Mouse (Mus musculus): ENCODE measurements at regions not wholly inside any gene's neighbourhood (a gene's known extent, or its start where the extent isn't known, plus 50 kb on each side); places are given as distances from the start of the nearest gene placed in this dataset.

- H3K4me1 ChIP-seq (replicated peaks; ENCODE audit: low read depth, low read length) = no peaks in the 10 kb centered on the region; the same call in 1 of the 2 replicates
- no peak overlapping the region for H3K4me3 ChIP-seq (replicated peaks; ENCODE audit: low read length)
- H3K27me3 ChIP-seq (ENCODE audit: insufficient read depth, low read length) = no peaks in the 10 kb centered on the region
- TF ChIP-seq NANOG (IDR thresholded peaks at IDR 0.05; ENCODE audit: borderline replicate concordance, low read length) (no peak), POU5F1 (IDR thresholded peaks at IDR 0.05; ENCODE audit: borderline replicate concordance, low read length) (no peak), CTCF (conservative IDR thresholded peaks at IDR 0.05; ENCODE audit: low read length) (no peak)
- H3K36me3 ChIP-seq (ENCODE audit: insufficient read depth, low read length) = no peaks in the 10 kb centered on the region
- no peaks in the 10 kb centered on the region for H3K9me3 ChIP-seq (ENCODE audit: low read length)
Observed at GRCm38 (mm10) chr14:25345995-25346394, 113.0 kb upstream of the Zmiz1 start.

- Histone ChIP-seq H3K9me3 (ENCODE audit: low read length) (no peaks in the 10 kb centered on the region), H3K4me1 (replicated peaks; ENCODE audit: low read depth, low read length) (no peaks in the 10 kb centered on the region; the same call in 1 of the 2 replicates)
- TF ChIP-seq POU5F1 (IDR thresholded peaks at IDR 0.05; ENCODE audit: borderline replicate concordance, low read length) (no peak), CTCF (conservative IDR thresholded peaks at IDR 0.05; ENCODE audit: low read length) (no peak), NANOG (IDR thresholded peaks at IDR 0.05; ENCODE audit: borderline replicate concordance, low read length) (no peak)
Observed at GRCm38 (mm10) chr14:25346813-25347610, 112.0 kb upstream of the Zmiz1 start.

DNA sequence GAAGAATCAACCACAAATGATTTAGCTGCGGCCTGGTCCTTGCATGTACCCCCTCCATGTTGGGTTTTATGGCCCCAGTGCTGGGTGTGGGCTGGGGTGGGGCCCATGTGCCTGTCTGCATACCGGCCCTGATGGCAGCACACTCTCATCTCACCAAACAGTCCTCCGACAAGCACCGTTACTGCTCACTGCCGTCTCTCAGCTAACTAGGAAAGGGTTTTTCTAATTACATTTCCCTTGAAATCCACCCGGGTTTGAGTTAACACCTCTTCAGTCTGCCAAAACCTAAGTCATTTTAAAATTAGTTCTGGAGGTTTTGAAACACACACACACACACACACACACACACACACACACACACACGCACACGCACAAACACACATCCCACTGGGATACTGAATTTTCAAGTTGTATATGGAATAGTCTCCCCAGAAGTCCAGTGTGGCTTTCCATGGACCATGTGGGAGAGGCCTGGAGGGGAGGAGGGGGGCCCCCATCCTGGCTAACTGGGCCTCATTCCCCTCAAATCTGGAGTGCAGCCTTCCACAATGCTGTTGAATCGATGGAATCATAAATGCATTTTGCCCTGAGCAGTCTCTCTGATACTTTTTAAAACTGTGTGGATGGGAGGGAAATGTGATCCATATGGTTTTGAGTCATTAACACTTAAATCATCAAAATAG, 108.6 kb upstream of the Zmiz1 start:
- TF ChIP-seq CTCF (conservative IDR thresholded peaks at IDR 0.05; ENCODE audit: low read length) (no peak), POU5F1 (IDR thresholded peaks at IDR 0.05; ENCODE audit: borderline replicate concordance, low read length) (no peak), NANOG (IDR thresholded peaks at IDR 0.05; ENCODE audit: borderline replicate concordance, low read length) (no peak)
- Histone ChIP-seq H3K4me3 (replicated peaks; ENCODE audit: low read length) (no peak overlapping the region), H3K9me3 (ENCODE audit: low read length) (no peaks in the 10 kb centered on the region), H3K27me3 (ENCODE audit: insufficient read depth, low read length) (peaks cover 29% of the 10 kb centered on the region), H3K4me1 (replicated peaks; ENCODE audit: low read depth, low read length) (no peaks in the 10 kb centered on the region), H3K36me3 (ENCODE audit: insufficient read depth, low read length) (no peaks in the 10 kb centered on the region)

More at GRCm38 (mm10) chr14:25346813-25347610, 112.0 kb upstream of the Zmiz1 start:
- Histone ChIP-seq H3K4me3 (replicated peaks; ENCODE audit: low read length) (no peak overlapping the region), H3K27me3 (ENCODE audit: insufficient read depth, low read length) (no peaks in the 10 kb centered on the region; the same call in 1 of the 2 replicates), H3K36me3 (ENCODE audit: insufficient read depth, low read length) (no peaks in the 10 kb centered on the region)

- TF ChIP-seq NANOG (IDR thresholded peaks at IDR 0.05; ENCODE audit: borderline replicate concordance, low read length) (no peak), POU5F1 (IDR thresholded peaks at IDR 0.05; ENCODE audit: borderline replicate concordance, low read length) (no peak), CTCF (conservative IDR thresholded peaks at IDR 0.05; ENCODE audit: low read length) (no peak)
- Histone ChIP-seq H3K36me3 (ENCODE audit: insufficient read depth, low read length) (no peaks in the 10 kb centered on the region), H3K4me3 (replicated peaks; ENCODE audit: low read length) (no peak overlapping the region), H3K27me3 (ENCODE audit: insufficient read depth, low read length) (peaks cover 37% of the 10 kb centered on the region), H3K9me3 (ENCODE audit: low read length) (peaks cover 15% of the 10 kb centered on the region), H3K4me1 (replicated peaks; ENCODE audit: low read depth, low read length) (no peaks in the 10 kb centered on the region)
Observed at GRCm38 (mm10) chr14:25353804-25354203, 105.2 kb upstream of the Zmiz1 start.

- TF ChIP-seq CTCF (conservative IDR thresholded peaks at IDR 0.05; ENCODE audit: low read length) (no peak), POU5F1 (IDR thresholded peaks at IDR 0.05; ENCODE audit: borderline replicate concordance, low read length) (no peak), NANOG (IDR thresholded peaks at IDR 0.05; ENCODE audit: borderline replicate concordance, low read length) (no peak)
- H3K4me3 ChIP-seq (replicated peaks; ENCODE audit: low read length) = no peak overlapping the region
- peaks cover 19% of the 10 kb centered on the region for H3K9me3 ChIP-seq (ENCODE audit: low read length)
- peaks cover 37% of the 10 kb centered on the region for H3K27me3 ChIP-seq (ENCODE audit: insufficient read depth, low read length)
- no peaks in the 10 kb centered on the region for H3K36me3 ChIP-seq (ENCODE audit: insufficient read depth, low read length)
- no peaks in the 10 kb centered on the region for H3K4me1 ChIP-seq (replicated peaks; ENCODE audit: low read depth, low read length)
Observed at GRCm38 (mm10) chr14:25354288-25354850, 104.6 kb upstream of the Zmiz1 start.

DNA sequence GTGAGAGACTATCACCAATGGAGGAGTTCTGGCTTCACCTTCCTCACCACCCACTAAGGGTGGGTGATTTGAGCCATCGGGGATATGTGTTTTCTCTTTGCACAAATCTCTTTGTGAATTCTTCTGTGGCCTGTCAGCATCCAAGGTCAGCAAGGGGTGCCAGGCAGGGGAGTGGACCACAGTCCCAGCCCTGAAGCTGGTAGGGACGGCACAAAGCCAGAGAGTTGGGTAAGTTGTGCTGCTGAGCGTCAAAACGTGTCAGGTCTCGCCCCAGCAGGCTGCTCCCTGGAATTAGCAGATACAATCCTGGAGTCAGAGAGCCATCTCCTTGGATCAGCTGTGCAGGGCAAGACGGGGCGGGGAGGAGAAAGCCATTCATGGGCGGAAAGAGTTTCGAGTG, 101.2 kb upstream of the Zmiz1 start:
- TF ChIP-seq CTCF (conservative IDR thresholded peaks at IDR 0.05; ENCODE audit: low read length) = no peak
- no peak for TF ChIP-seq NANOG (IDR thresholded peaks at IDR 0.05; ENCODE audit: borderline replicate concordance, low read length)
- TF ChIP-seq POU5F1 (IDR thresholded peaks at IDR 0.05; ENCODE audit: borderline replicate concordance, low read length) = no peak
- no peaks in the 10 kb centered on the region for H3K36me3 ChIP-seq (ENCODE audit: insufficient read depth, low read length)
- peaks cover 38% of the 10 kb centered on the region for H3K27me3 ChIP-seq (ENCODE audit: insufficient read depth, low read length)
- H3K9me3 ChIP-seq (ENCODE audit: low read length) = peaks cover 22% of the 10 kb centered on the region
- H3K4me1 ChIP-seq (replicated peaks; ENCODE audit: low read depth, low read length) = peaks cover 33% of the 10 kb centered on the region
- no peak overlapping the region for H3K4me3 ChIP-seq (replicated peaks; ENCODE audit: low read length)

DNA sequence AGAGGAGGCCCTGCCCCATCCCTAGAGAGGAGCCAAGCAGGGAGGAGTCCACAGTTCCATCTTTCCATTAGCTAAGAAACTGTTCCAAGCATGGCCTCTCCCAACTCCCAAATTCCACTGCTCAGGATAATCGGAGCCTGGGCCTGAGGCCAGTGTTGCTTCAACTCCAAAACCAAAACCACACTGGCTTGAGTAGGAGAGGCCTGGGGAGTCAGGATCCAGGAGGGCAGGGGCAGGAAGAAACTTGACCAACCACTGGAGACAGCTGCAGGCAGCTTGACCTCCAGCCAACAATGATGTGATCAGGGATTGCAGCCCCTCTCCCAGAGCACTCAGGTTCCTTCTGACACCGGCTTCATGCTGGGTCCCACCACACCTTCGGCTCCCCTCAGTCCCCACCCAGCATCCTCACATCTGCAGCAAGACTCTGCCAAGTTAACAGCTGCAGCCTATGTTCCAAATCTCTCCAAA, 99.1 kb upstream of the Zmiz1 start:
- Histone ChIP-seq H3K27me3 (ENCODE audit: insufficient read depth, low read length) (peaks cover 19% of the 10 kb centered on the region), H3K9me3 (ENCODE audit: low read length) (peaks cover 22% of the 10 kb centered on the region), H3K4me3 (replicated peaks; ENCODE audit: low read length) (no peak overlapping the region), H3K4me1 (replicated peaks; ENCODE audit: low read depth, low read length) (peaks cover 47% of the 10 kb centered on the region), H3K36me3 (ENCODE audit: insufficient read depth, low read length) (no peaks in the 10 kb centered on the region)
- no peak for TF ChIP-seq CTCF (conservative IDR thresholded peaks at IDR 0.05; ENCODE audit: low read length)
- no peak for TF ChIP-seq POU5F1 (IDR thresholded peaks at IDR 0.05; ENCODE audit: borderline replicate concordance, low read length)
- no peak for TF ChIP-seq NANOG (IDR thresholded peaks at IDR 0.05; ENCODE audit: borderline replicate concordance, low read length)

GRCm38 (mm10) chr14:25360726-25361125, 98.3 kb upstream of the Zmiz1 start:
- peaks cover 22% of the 10 kb centered on the region for H3K9me3 ChIP-seq (ENCODE audit: low read length)
- H3K4me1 ChIP-seq (replicated peaks; ENCODE audit: low read depth, low read length) = peaks cover 54% of the 10 kb centered on the region
- TF ChIP-seq CTCF (conservative IDR thresholded peaks at IDR 0.05; ENCODE audit: low read length) = no peak
- no peak for TF ChIP-seq NANOG (IDR thresholded peaks at IDR 0.05; ENCODE audit: borderline replicate concordance, low read length)
- TF ChIP-seq POU5F1 (IDR thresholded peaks at IDR 0.05; ENCODE audit: borderline replicate concordance, low read length) = no peak
- peaks cover 23% of the 10 kb centered on the region for H3K27me3 ChIP-seq (ENCODE audit: insufficient read depth, low read length)
- no peak overlapping the region for H3K4me3 ChIP-seq (replicated peaks; ENCODE audit: low read length)
- no peaks in the 10 kb centered on the region for H3K36me3 ChIP-seq (ENCODE audit: insufficient read depth, low read length)
